Mouse (Mus musculus): ENCODE data around the gene Idua.

GRCm38 (mm10) chr5:108668387-108668932 lies 8.3 kb downstream of the Idua start:
- TF ChIP-seq TAL1 (IDR thresholded peaks at IDR 0.05; ENCODE audit: low read length) (no peak), GATA1 (IDR thresholded peaks at IDR 0.05; ENCODE audit: low read length) (no peak)
